Mouse (Mus musculus) central nervous system, embryonic 11.5 days (tissue): ENCODE data around the gene Hist1h1d. TPM values are rescaled to one million over a fixed set of nuclear protein-coding genes. Genes with fewer than 3 reads are reported as not detected.

Source experiments
- polyA plus RNA-seq: library from polyadenylated mRNA; depleted of rRNA; stranded (reverse); fragments of >200 nt; gene quantifications from 2 replicates; pipeline ENCODE4 v1.2.3, GENCODE M21; 2012; rRNA removed

The Hist1h1d gene
- polyA plus RNA-seq, 1 experiment, result 1.3 TPM

Other genes with a start within 250 kb of the Hist1h1d start
- 21.3 and 30.9 TPM in 2 replicates for gene Zfp322a, start 184.1 kb upstream of the Hist1h1d start, polyA plus RNA-seq
- gene Abt1, start 129.4 kb upstream of the Hist1h1d start, polyA plus RNA-seq, result 8.8 and 10.0 TPM in 2 replicates
- 0.07 and 0.31 TPM in 2 replicates for gene Btn1a1, start 87.4 kb upstream of the Hist1h1d start, polyA plus RNA-seq
- gene Btn2a2, start 64.4 kb upstream of the Hist1h1d start, polyA plus RNA-seq, result 0.34 and 0.82 TPM in 2 replicates
- gene Hist1h4h, start 22.2 kb upstream of the Hist1h1d start, polyA plus RNA-seq, result 21.7 and 31.0 TPM in 2 replicates
- 189 and 273 TPM in 2 replicates for gene Hist1h2af, start 19.4 kb upstream of the Hist1h1d start, polyA plus RNA-seq
- 38.6 and 41.4 TPM in 2 replicates for gene Hist1h3g, start 17.8 kb upstream of the Hist1h1d start, polyA plus RNA-seq
- 3.2 and 6.3 TPM in 2 replicates for gene Hist1h2bh, start 9.9 kb upstream of the Hist1h1d start, polyA plus RNA-seq
- 5.1 and 6.2 TPM in 2 replicates for gene Hist1h3f, start 9.2 kb upstream of the Hist1h1d start, polyA plus RNA-seq
- gene Hist1h4f, start 1.6 kb upstream of the Hist1h1d start, polyA plus RNA-seq, result 19.4 and 22.4 TPM in 2 replicates
- gene Hist1h3e, start 9.1 kb downstream of the Hist1h1d start, polyA plus RNA-seq, result 41.5 and 49.2 TPM in 2 replicates
- 17.0 and 26.2 TPM in 2 replicates for gene Hist1h2ae, start 18.0 kb downstream of the Hist1h1d start, polyA plus RNA-seq
- 14.7 and 42.2 TPM in 2 replicates for gene Hist1h2bg, start 18.1 kb downstream of the Hist1h1d start, polyA plus RNA-seq
- 8.0 and 18.9 TPM in 2 replicates for gene Hist1h2bf, start 20.9 kb downstream of the Hist1h1d start, polyA plus RNA-seq
- 2.4 and 8.0 TPM in 2 replicates for gene Hist1h2ad, start 21.1 kb downstream of the Hist1h1d start, polyA plus RNA-seq
- 21.2 and 34.9 TPM in 2 replicates for gene Hist1h3d, start 22.5 kb downstream of the Hist1h1d start, polyA plus RNA-seq
- 10.3 and 11.7 TPM in 2 replicates for gene Hist1h4d, start 28.3 kb downstream of the Hist1h1d start, polyA plus RNA-seq
- gene Hist1h2be, start 67.9 kb downstream of the Hist1h1d start, polyA plus RNA-seq, result 1.9 and 4.2 TPM in 2 replicates
- gene Hist1h1e, start 69.3 kb downstream of the Hist1h1d start, polyA plus RNA-seq, result 11.1 and 13.7 TPM in 2 replicates
- gene Hist1h2ac, start 130.7 kb downstream of the Hist1h1d start, polyA plus RNA-seq, result 1.2 and 2.0 TPM in 2 replicates
- 17.0 and 27.2 TPM in 2 replicates for gene Hist1h2bc, start 130.9 kb downstream of the Hist1h1d start, polyA plus RNA-seq
- gene Hist1h1t, start 142.6 kb downstream of the Hist1h1d start, polyA plus RNA-seq, result 0.11 and 0.17 TPM in 2 replicates
- gene Hist1h4c, start 145.2 kb downstream of the Hist1h1d start, polyA plus RNA-seq, result 7.5 and 10.3 TPM in 2 replicates
- gene Hfe, start 157.6 kb downstream of the Hist1h1d start, polyA plus RNA-seq, result 1.8 and 1.9 TPM in 2 replicates
- gene Hist1h1c, start 185.5 kb downstream of the Hist1h1d start, polyA plus RNA-seq, result 13.2 and 15.1 TPM in 2 replicates
- 51.1 and 52.4 TPM in 2 replicates for gene Hist1h3c, start 192.3 kb downstream of the Hist1h1d start, polyA plus RNA-seq
- gene Hist1h2bb, start 193.5 kb downstream of the Hist1h1d start, polyA plus RNA-seq, result 6.3 and 16.8 TPM in 2 replicates
- 44.2 and 53.2 TPM in 2 replicates for gene Hist1h2ab, start 197.9 kb downstream of the Hist1h1d start, polyA plus RNA-seq
- gene Hist1h3b, start 199.0 kb downstream of the Hist1h1d start, polyA plus RNA-seq, result 52.8 and 64.6 TPM in 2 replicates
- 29.2 and 64.2 TPM in 2 replicates for gene Hist1h4b, start 203.8 kb downstream of the Hist1h1d start, polyA plus RNA-seq
- 7.3 and 15.7 TPM in 2 replicates for gene Hist1h4a, start 208.0 kb downstream of the Hist1h1d start, polyA plus RNA-seq
- 31.4 and 33.8 TPM in 2 replicates for gene Hist1h3a, start 209.1 kb downstream of the Hist1h1d start, polyA plus RNA-seq
- 9.1 and 22.2 TPM in 2 replicates for gene Hist1h1a, start 210.4 kb downstream of the Hist1h1d start, polyA plus RNA-seq
- gene Trim38, start 216.7 kb downstream of the Hist1h1d start, polyA plus RNA-seq, result not detected in 2 replicates